Mouse (Mus musculus) forelimb bud, embryonic 11.5 days (tissue): Measurements from ENCODE around the gene Arap2.

Experiments
- DNase-seq: peaks from one replicate; pipeline ENCODE4 v3.0.0-alpha.2; 2012; ENCODE audit warnings: low read depth, low spot score

The Arap2 gene

GRCm38 (mm10) chr5:62636341-62636740, 129.6 kb downstream of the Arap2 start:
- no peak for DNase-seq

- no peak for DNase-seq
Observed at GRCm38 (mm10) chr5:62628901-62629300, 137.1 kb downstream of the Arap2 start.

GRCm38 (mm10) chr5:62622848-62623479, 143.0 kb downstream of the Arap2 start:
- no peak for DNase-seq

- DNase-seq: no peak
Observed at GRCm38 (mm10) chr5:62618286-62618685, 147.7 kb downstream of the Arap2 start.

GRCm38 (mm10) chr5:62611990-62612389, 154.0 kb downstream of the Arap2 start:
- DNase-seq: no peak

- DNase-seq: no peak
Observed at GRCm38 (mm10) chr5:62587348-62587747, 178.6 kb downstream of the Arap2 start.

GRCm38 (mm10) chr5:62582643-62583042, 183.3 kb downstream of the Arap2 start:
- DNase-seq: no peak

GRCm38 (mm10) chr5:62581699-62582098, 184.3 kb downstream of the Arap2 start:
- no peak for DNase-seq

- no peak for DNase-seq
Observed at GRCm38 (mm10) chr5:62574336-62574844, 191.6 kb downstream of the Arap2 start.
